Mouse (Mus musculus) CD4-positive, CD25-positive, alpha-beta regulatory T cell, adult 2 months (primary cell): Measurements from ENCODE around the gene St6galnac1.
"Not testable (repeated sequence)": the region's sequence is repeated elsewhere in the genome, so short reads cannot be mapped to it uniquely, and the experiment has no call there.

ENCODE experiments used
- DNase-seq: peaks from one replicate; pipeline ENCODE4 v3.0.0-alpha.2; 2012; ENCODE audit warnings: low read depth, low spot score

Gene St6galnac1

DNA sequence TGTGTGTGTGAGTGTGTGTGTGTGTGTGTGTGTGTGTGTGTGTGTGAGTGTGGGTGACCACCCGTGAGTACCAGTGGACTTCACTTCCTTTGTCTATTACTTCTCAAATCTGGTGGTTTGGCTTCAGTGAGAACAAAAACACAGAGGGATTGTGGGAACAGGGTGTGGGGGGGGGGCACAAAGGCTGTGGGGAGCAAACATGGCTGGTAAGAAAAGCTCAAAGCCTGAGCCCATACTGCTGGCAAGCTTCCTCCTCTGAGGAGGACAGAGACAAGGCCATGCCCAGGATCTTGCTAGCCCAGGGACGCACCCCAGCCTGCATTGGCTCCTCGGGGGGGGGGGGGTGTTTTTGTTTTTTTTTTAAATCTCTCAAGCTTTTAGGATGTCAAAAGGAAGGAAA, 32.2 kb upstream of the St6galnac1 start:
- no peak for DNase-seq

DNA sequence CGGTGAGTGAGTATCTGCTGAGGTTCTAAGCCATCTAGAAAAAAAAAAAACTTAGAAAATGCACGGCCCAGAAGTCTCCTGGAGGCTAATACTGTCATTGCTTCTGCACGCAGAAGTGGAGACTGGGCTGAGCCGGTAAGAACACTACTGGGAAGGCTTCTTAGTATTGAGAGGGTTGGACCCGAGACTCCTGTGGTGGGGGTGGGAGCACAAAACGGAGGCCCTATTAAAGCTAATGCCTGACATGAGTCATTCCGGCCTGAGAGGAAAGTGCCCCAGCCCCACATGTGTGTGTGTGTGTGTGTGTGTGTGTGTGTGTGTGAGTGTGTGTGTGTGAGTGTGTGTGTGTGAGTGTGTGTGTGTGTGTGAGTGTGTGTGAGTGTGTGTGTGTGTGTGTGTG, 31.8 kb upstream of the St6galnac1 start:
- DNase-seq: no peak

DNA sequence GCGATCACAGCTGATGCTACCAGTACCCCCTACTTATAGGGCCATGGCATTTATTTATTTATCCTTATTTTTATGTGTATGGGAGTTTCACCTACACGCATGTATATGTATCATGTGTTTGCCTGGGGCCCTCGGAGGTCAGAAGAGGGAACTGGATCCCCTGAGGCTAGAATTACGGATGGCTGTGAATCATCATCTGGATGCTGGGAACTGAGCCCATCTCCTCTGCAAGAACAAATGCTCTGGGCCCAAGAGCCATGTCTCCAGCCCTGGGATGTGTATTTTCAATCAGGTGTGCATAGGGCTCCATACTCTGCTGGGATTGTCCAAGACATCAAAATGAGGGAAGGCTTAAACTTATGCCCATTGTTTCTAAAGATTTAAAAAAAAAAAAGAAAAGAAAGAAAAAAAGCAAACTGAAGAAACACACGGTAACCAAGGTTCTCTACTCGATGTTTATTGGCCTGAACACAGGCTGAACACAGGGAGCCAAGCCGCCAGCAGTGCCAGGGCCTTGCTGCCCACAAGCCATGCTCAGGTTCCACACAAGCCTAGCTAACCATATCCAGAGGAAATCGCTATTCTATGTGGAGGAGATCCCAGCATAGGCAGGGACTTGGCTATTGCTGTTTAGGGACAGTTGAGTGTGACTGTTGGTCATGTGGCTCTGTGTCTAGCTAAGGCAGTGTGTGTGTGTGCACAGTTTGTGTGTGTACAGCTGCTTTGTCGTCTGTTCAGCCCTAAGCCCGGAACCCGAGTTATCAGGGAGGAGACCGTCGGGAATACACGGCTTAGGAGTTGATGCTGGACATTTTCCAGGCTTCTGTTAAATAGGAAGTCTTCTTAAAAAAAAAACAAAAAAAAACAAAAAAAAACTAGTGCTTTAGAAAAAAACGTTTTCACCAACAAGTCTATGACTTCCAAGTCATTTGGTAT, 31.1 kb upstream of the St6galnac1 start:
- DNase-seq: no peak

- DNase-seq: no peak
Observed at GRCm38 (mm10) chr11:116802709-116803108, 27.4 kb upstream of the St6galnac1 start.

GRCm38 (mm10) chr11:116801106-116801505, 25.8 kb upstream of the St6galnac1 start:
- no peak for DNase-seq

GRCm38 (mm10) chr11:116799364-116799763, 24.1 kb upstream of the St6galnac1 start:
- no peak for DNase-seq

- no peak for DNase-seq
Observed at GRCm38 (mm10) chr11:116784221-116784620, 8.9 kb upstream of the St6galnac1 start.

DNA sequence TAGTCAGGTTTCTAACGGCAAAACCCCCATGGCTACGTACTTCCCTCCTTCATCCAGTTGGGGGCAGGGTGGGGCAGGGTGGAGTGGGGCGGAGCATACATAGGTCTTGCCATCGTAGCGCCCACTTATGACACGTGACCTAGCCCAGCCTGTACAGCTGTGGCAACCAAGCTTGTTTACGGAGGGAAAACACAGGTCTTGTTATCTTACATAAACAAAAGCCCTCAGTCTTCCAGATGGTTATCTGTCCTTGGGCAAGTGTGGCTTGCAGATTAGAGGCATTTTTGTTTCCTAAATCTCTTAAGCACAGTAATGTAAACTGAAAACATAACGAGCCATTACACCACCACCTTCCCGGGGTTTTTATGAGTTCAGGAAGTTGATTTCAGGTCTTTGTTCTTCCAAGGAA, 7.4 kb upstream of the St6galnac1 start:
- DNase-seq: peak; percentile 90

- no peak for DNase-seq
Observed at GRCm38 (mm10) chr11:116773205-116773604, 2.1 kb downstream of the St6galnac1 start.

DNA sequence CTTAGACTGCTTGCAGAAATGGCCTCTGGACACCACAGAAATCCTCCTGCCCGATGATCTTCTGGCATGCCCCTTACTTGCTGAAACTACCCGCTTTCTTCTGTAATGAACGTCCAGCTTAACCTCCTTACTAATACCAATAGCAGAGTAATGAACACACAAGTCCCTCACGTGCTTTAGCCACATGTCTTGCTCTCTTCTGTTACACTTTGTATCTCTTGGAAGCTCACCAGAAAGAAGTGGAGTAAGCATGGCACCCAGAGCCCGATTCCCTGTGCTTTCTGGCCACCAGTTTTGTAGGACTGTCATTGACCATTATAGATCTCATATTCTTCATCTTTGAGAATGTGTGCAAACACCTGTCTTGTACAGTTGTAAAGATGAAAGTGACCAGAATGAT, 5.4 kb downstream of the St6galnac1 start:
- no peak for DNase-seq

DNA sequence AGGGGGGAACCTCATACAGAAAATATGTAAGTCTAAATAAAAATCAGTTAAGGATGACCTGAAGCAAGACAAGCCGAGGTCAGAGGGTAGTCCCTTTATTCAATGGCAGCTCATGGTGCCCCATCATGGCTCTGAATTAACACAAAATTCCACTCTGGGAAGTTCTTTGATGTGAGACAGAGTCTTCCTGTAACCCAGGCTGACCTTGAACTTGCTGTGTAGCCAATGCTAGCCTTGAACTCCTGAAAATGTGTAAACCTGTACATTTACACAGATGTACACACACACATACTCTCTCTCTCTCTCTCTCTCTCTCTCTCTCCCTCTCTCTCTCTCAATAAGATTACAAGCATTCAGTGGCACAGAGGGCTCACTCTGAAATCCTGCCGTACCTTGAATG, 10.4 kb downstream of the St6galnac1 start:
- no peak for DNase-seq

DNA sequence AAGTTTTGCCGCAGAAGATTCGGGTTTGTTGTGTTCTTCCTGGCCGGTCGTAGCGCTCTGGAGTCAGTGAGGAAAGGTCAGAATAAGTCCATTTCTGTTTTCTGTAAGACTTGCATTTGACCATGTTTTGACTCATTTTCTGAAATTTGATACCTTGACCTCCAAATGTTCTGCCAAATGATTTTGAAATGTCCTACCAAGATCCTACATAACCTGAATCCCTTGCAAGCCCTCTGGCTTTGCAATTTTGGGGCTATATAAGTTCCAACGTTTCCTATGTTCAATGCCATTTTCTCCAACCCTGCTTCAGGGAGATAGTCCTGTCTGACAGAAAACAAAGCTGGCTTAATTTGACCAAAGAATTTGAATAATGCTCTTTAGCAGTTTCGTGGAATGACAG, 11.0 kb downstream of the St6galnac1 start:
- no peak for DNase-seq

- no peak for DNase-seq
Observed at GRCm38 (mm10) chr11:116755191-116755590, 20.1 kb downstream of the St6galnac1 start.

DNA sequence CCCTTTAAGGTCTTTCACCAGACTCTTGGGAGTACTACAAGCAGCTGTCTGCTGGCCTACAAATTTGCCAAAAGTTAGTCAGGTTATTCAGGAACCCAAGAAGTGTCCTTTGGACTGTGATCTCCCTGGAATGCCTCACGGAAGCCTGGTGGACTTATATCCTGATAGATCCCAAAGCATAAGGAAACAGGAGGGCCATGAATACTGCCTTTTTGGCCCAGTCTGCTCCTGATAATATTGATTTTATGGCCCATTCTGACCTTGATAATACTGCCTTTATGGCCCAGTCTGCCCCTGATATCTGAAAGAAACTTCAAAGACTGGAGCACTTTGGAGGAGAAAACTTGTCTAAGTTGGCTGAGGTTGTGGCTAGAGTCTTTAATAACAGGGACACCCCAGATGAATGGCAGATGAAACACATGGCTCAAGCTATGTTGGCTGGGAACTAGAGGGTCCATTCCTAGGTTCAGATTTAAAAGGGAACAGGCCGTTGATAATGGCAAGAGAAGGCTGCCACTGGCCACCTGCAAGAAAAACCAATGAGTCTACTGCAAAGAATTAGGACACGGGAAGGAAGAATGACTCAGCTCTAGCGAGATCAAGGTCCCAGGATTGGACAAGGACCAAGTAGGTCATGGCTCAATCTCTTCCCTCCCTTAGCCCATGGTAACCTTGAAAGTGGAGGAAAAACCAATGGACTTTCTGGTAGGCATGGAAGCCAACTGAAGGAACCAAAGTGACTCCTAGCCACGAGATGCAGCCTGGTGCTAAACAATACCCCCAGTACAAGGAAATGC, 21.4 kb downstream of the St6galnac1 start:
- no peak for DNase-seq

DNA sequence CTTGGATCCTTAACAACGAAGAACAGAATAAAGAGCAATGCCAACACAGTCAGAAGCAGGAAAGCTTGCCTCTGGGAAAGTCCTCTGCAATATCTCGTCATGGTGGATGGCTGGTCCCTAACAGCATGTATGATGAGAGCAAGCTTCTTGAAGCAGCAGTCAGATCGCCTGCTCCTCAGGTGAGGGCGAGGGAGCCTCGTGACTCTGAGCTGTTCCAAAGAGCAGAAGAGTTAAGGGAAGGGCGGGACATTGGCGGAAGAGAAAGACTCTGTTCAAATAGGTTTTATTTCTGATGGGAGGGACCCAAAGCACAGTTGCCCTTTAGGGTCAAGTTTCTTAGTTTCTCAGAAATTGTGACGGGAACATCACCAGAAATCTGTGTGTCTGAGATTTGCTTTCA, 25.6 kb downstream of the St6galnac1 start:
- no peak for DNase-seq

- DNase-seq: not testable (repeated sequence)
Observed at GRCm38 (mm10) chr11:116748692-116749091, 26.6 kb downstream of the St6galnac1 start.

DNA sequence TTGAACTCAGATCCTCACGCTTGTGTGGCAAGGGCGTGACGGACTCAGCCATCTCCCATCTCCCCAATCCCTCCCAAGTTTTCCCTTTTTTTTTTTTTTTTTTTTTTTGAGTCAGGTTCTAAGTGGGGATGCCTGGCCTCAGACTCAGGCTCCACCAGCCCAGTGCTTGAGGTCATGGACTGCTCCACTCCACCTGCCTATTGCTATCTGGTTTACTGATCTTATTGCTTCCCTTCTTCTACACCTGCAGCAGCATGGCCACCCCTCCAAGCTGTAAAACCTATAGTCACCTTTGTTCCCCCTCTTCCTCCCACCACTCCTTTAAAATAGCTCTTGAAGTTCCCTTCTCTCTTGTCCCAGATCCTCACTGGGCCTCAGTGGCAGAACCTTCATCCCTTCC, 28.5 kb downstream of the St6galnac1 start:
- not testable (repeated sequence) for DNase-seq

DNA sequence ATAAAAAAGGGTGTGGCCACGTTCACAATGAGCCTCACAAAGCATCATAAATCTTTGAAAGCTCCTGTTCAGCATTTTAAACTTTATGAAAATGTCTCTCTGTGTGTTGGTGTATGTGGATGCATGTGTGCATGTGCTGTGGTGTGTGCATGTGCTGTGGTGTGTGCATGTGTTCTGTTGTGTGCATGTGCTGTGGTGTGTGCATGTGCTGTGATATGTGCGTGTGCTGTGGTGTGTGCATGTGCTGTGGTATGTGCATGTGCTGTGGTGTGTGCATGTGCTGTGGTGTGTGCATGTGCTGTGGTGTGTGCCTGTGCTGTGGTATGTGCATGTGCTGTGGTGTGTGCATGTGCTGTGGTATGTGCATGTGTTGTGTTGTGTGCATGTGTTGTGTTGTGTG, 29.9 kb downstream of the St6galnac1 start:
- DNase-seq: not testable (repeated sequence)

- peak; percentile 34 for DNase-seq
Observed at GRCm38 (mm10) chr11:116738411-116738810, 36.9 kb downstream of the St6galnac1 start.

DNA sequence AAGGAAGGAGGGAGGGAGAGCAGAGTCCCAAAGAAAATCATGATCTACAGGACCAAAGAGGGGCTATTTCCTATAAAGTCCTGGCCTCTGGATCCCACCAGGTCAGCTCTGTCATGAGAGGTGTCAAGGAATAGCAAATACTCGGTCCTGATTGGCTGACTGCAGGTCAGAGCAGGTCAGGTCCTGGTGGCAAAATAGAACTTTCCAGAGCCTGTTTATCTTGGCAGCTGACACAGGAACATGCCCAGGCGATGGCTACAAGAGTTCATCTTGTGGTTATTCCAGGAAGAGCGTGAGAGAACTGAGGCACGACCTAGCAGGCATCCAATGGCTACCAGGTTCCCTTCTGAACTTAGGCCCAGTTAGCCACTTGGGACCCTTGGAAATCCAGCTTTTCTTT, 42.8 kb downstream of the St6galnac1 start:
- no peak for DNase-seq

GRCm38 (mm10) chr11:116731060-116731580, 44.2 kb downstream of the St6galnac1 start:
- not testable (repeated sequence) for DNase-seq

GRCm38 (mm10) chr11:116729276-116730008, 45.9 kb downstream of the St6galnac1 start:
- DNase-seq: no peak
